Mouse (Mus musculus) lung, postnatal 36 days (tissue): ENCODE results near the gene BC051665.

ENCODE experiments used
- DNase-seq: peaks from one replicate; pipeline ENCODE4 v3.0.0; 2022; ENCODE audit warnings: mixed read lengths

The BC051665 gene

GRCm38 (mm10) chr13:60786264-60786663 lies at the start of gene BC051665:
Gene BC051665 (minus strand): TSS chr13:60786364.
- no peak for DNase-seq

DNA sequence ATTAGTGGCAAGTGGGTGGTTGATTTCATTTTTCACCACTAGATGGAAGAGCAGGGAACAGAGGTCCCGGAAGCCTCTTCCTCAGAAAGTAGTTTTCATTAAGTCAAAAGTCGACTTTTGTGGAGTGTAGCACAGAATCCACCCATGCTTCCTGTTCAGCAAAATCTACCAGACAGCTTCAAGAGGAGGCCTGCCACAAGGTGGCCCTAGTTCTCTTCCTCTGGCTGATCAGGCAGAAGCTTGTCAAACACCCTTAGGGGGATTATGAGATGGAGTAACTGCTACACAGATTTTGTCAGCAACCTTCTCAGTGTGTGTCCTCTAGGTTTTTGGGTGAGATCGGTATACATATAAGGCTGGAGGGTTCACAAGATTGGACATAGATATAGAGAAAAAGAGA lies 39.9 kb upstream of the BC051665 start:
- peak; percentile 72 for DNase-seq

- no peak for DNase-seq
These were observed 34.5 kb upstream of the BC051665 start for GRCm38 (mm10) chr13:60820486-60821175.

DNA sequence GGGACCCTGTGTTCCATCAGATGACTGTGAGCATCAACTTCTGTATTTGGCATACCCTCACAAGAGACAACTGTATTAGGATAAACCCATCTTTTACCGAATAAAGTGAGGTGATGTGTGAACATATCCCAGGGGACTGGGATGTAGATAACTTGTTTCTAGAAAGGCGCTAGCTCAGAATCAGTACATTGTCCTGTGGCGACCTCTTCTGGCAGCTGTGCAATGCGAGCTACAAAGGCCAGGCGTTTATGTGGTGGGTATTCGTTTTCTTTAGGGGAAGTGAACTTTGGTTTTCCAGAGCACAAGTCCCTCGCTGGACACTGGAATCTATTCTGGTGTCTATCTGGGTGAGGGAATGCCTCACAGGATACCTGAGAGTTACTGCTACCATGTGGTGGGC lies 33.3 kb upstream of the BC051665 start:
- peak; percentile 56 for DNase-seq

GRCm38 (mm10) chr13:60813722-60814121 lies 27.6 kb upstream of the BC051665 start:
- DNase-seq = peak; percentile 36

DNA sequence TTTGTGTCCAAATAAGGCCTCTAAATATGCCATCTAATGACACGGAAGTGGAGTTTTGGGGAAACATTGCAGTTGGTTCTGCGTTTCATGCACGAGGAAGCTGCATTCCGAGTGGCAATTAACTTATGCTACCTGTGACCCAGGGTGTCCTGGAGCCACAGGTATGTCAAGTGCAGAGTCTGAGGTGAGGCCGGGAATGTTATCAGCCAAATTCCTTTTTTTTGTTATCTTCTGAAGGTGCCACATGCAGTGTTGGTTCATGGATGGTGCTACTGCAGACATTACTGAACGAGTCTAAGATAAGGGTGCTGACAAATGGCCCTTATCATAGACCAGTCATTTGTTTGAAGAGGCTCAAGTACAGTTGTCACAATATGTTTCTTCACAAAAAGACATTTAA lies 26.6 kb upstream of the BC051665 start:
- no peak for DNase-seq

DNA sequence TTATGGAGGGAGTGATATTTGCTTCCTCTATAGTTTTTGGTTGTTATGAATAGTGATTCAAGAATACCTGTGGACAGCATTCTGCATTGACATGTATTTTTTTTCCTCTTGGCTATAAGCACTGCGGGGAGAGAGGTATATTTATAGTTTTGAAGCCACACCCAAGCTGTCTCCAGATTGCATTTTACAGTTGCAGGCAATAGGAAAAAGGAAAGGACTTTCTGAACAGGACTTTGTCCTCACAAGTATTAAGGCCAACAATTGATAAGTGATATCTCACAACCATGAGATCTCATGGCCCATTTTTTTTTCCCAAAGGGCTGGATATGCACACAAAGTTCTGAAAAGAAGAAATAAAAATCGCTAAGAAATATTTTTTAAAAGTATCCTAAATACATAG lies 23.5 kb upstream of the BC051665 start:
- DNase-seq = no peak

DNA sequence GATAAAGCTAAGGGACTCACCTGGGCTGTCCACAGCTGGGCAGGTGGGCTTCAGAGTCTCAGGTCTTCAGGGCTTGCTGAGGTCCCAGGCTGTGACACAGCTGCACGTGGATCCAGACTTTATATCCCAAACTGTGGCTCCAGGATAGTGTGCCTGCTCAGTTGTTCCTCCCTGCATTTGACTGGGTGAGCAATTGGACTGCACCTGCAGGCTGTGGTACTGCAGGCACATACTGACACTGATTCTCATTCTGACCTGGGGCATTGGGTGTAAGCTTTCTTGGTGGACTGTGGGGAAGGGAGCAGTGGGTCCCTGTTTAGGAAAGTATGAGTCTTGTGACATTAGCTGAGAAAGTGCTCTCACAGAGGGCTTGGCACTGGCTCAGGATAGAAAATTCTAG lies 16.6 kb upstream of the BC051665 start, which contains the start of gene Ctsll3:
Gene Ctsll3, minus strand, starts transcription at position 101 of the 400 bp plus-strand sequence.
- DNase-seq = no peak

GRCm38 (mm10) chr13:60789466-60789865 lies 3.3 kb upstream of the BC051665 start:
- DNase-seq = no peak

GRCm38 (mm10) chr13:60783301-60783700 lies 2.9 kb downstream of the BC051665 start:
- DNase-seq = no peak

DNA sequence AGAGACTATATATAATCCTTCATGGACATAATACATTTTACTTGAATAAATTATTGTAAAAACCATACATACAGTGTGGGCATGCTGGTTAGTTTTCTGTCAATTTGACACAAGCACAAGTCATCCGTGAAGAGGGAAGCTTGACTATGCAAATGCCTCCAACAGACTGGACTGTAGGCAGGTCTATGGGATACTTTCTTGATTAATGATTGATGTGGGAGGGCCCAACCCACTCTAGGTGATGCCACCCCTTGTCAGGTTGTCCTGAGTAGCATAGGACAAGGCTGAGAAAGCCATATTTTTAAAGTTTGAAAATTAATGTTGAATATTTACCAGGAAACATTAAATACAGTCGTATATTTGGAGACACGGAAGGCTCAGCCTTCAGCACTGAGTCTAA lies 5.6 kb downstream of the BC051665 start:
- no peak for DNase-seq

DNA sequence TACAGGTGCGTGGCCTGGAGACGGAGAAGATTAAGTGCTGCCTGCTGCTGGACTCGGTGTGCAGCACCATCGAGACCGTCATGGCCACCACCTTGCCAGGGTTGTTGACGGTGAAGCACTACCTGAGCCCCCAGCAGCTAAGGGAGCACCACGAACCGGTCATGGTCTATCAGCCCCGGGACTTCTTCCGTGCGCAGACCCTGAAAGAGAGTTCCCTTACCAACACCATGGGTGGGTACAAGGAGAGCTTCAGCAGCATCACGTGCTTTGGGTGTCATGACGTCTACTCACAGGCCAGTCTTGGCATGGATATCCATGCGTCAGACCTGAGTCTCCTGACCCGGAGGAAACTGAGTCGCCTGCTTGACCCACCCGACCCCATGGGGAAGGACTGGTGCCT lies 25.0 kb downstream of the BC051665 start:
- DNase-seq = no peak

- DNase-seq = no peak
These were observed 25.8 kb downstream of the BC051665 start for GRCm38 (mm10) chr13:60760392-60760791.

- peak; percentile 63 for DNase-seq
These were observed 27.0 kb downstream of the BC051665 start for GRCm38 (mm10) chr13:60759136-60759535.

- DNase-seq = no peak
These were observed 28.9 kb downstream of the BC051665 start for GRCm38 (mm10) chr13:60757292-60757691.

GRCm38 (mm10) chr13:60755251-60755650 lies 30.9 kb downstream of the BC051665 start:
- no peak for DNase-seq

- DNase-seq = no peak
These were observed 32.9 kb downstream of the BC051665 start for GRCm38 (mm10) chr13:60753216-60753615.

DNA sequence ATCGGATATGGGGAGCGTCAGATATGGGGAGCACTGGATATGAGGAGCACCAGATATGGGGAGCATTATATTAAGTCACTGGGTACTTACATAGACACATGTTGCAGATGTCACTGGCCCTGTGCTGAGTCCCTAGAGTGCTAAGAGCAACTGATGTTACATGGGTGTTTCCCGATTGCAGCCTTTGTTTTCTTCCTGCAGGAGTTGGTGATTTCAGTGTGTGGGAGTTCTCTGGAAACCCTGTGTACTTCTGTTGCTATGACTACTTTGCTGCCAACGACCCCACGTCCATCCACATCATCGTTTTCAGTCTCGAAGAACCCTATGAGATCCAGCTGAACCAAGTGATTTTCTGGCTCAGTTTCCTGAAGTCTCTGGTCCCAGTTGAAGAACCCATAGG lies 35.2 kb downstream of the BC051665 start:
- no peak for DNase-seq

DNA sequence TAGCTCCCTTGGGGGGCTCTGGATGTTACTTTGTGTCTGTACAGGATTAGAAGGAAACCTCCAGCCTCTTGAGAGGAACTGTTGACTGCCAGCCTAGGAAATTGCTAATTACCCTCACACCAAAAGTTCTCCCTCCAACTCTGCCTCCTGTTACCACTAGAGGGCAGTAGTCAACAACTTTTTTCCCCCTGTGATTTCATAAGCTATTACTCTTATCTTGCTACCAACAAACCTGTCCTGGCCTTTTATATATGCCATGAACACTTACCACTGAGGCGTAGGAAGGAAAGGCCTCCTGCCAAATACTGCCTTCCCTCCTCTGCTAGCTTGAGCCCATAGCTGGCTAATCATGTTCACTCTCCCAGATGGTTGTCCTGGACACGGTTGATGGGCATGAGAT lies 37.6 kb downstream of the BC051665 start:
- no peak for DNase-seq

GRCm38 (mm10) chr13:60747201-60747600 lies 39.0 kb downstream of the BC051665 start:
- DNase-seq = no peak

GRCm38 (mm10) chr13:60746271-60746670 lies 39.9 kb downstream of the BC051665 start:
- DNase-seq = peak; percentile 52

DNA sequence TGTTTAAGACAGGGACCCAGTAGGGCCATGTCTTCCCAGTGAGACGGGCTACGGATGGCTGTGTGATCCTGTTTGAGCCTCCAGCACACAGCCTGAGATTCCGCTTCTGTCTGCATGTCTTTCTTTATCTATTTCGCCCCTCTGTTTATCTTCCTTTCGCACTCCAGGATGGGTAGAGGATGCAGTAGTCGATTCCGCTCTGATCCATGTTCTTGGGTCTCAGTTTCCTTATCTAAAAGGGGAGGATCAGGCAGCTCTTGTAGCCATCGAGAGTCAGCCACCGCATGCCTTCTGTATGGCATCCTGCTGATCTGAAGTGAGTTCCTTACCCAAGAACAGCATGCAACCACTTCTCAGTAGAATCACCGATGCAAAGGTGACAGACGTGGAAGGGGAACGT lies 40.8 kb downstream of the BC051665 start:
- no peak for DNase-seq

DNA sequence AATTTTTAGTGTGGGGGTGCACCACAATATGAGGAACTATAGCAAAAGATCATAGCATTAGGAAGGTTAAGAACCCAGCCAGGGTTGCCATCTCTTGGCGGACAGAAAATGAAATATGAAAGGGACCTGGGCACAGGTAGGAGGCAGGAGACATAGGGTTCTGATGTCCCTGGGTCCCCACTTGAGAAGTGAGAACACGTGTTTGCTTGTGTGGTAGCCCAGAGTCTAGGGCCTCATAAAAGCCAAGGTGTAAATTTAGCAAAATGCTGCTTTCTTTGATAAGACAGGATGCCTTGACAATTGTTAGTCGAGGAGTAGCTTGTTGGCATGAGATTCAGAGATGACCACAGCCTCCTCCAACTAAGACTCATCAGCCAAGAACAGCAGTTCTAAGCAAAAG lies 41.4 kb downstream of the BC051665 start:
- no peak for DNase-seq

DNA sequence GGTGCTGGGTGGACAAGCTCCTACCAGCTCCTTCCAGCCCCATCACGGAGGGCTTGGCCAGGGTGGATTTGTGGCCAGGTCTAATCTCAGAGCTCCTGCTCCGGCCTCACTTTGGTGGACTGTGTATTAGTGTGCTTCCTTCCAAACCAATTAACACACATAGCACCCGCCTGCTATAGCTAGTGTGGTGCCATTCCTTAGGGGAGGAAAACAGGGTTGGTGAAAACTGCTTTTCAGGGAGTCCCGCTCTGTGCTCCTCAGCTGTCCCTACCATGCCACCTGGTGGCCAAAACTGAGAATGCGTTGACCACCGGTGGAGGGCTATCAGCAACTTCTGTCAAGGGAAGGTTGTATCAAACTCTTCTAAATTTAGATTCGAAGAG lies 42.1 kb downstream of the BC051665 start:
- peak; percentile 90 for DNase-seq

GRCm38 (mm10) chr13:60743381-60744077 lies 42.6 kb downstream of the BC051665 start:
- DNase-seq = peak; percentile 47
